In the genomic region with DNA sequence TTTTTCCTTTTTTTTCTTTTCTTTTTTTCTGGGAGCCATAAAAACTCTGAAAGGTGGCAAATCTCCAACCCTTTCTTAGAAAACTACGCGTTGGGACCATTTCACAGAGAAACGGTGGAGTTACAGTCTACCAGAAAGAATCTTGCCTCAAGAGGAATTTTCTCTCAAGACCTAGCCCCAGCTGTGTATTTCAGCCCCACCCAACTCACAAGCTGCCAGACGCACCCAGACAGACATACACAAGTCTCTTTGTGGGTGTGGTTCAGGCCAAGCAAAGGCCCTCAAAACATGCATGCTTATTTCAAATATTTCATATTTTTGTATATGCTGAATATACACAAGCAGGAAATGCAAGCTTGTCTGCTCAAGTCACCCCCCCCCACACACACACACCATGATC, we compare ENCODE assay signal across 20 mouse cellular contexts. TPM values are rescaled to one million over a fixed set of nuclear protein-coding genes. Genes with fewer than 3 reads are reported as not detected.
DNase-seq lines count a peak whose midpoint lies in the region; ATAC-seq and TF ChIP-seq lines count a peak whose summit lies in the region.
"Had no signal": no experiment of that assay in that cellular context is flagged by ENCODE, and none has a peak within 500 bp of the region (broad histone marks: within the 10 kb centered on the region; RNA-seq: fewer than 3 reads in every experiment).

No protein-coding gene starts in this region.

- H3K27ac ChIP-seq in lung, postnatal 0 days (ENCODE audit: low read length) = 0 out of 2 replicates have a peak overlapping the region, but pooled peaks have one; percentile 26
- H3K27ac ChIP-seq in stomach, postnatal 0 days (replicated peaks) = peak overlapping the region; percentile 65; the same call in 1 of the 2 replicates
- H3K27ac ChIP-seq: intestine, embryonic 15.5 days; limb, embryonic 12.5 days; neural tube, embryonic 12.5 days had no signal

- no peaks in the 10 kb centered on the region for H3K9me3 ChIP-seq in lung, postnatal 0 days (ENCODE audit: low read length)
- no peaks in the 10 kb centered on the region for H3K9me3 ChIP-seq in stomach, postnatal 0 days (ENCODE audit: control insufficient read depth, low read length)
- H3K9me3 ChIP-seq: forebrain, embryonic 15.5 days; intestine, embryonic 15.5 days; neural tube, embryonic 12.5 days had no signal

- TF ChIP-seq POLR2A in lung, adult 2 months (IDR thresholded peaks at IDR 0.05; ENCODE audit: borderline replicate concordance, extremely low read depth, low read depth, low read length) = no peak

- H3K9ac ChIP-seq in lung, postnatal 0 days (replicated peaks; ENCODE audit: low read depth) = no peak overlapping the region
- H3K9ac ChIP-seq in stomach, postnatal 0 days (ENCODE audit: low read length) = no peak overlapping the region
- H3K9ac ChIP-seq: forebrain, embryonic 15.5 days; intestine, embryonic 15.5 days; limb, embryonic 12.5 days; neural tube, embryonic 12.5 days had no signal

- no peak; the same call in 1 of the 2 replicates for TF ChIP-seq EP300 in lung, postnatal 0 days (IDR thresholded peaks at IDR 0.05)
- no peak for TF ChIP-seq EP300 in stomach, postnatal 0 days (optimal IDR thresholded peaks at IDR 0.05)

- WGBS in lung, postnatal 0 days = 47% methylated on average over 4 of the region's 4 CpGs
- 44% methylated on average over 4 of the region's 4 CpGs for WGBS in lung, adult 2 months
- 20% methylated on average over 4 of the region's 4 CpGs for WGBS in stomach, postnatal 0 days

- H3K4me1 ChIP-seq in lung, postnatal 0 days (ENCODE audit: insufficient read depth, low read depth, low read length) = no peaks in the 10 kb centered on the region
- H3K4me1 ChIP-seq in lung, adult 2 months (ENCODE audit: control insufficient read depth, insufficient read depth, low read length) = no peaks in the 10 kb centered on the region; the same call in 1 of the 2 replicates
- H3K4me1 ChIP-seq in stomach, postnatal 0 days (replicated peaks; ENCODE audit: control insufficient read depth, insufficient read depth) = peaks cover 7% of the 10 kb centered on the region; the same call in 1 of the 2 replicates

- ATAC-seq in lung, postnatal 0 days = peak; percentile 65
- ATAC-seq in stomach, postnatal 0 days (ENCODE audit: low FRiP score, low TSS enrichment) = no peak
- ATAC-seq: forebrain, embryonic 15.5 days; intestine, embryonic 15.5 days had no signal

- DNase-seq in heart, adult 18-20 months = peak; percentile 59 to 69
- DNase-seq in heart, postnatal 36 days = no peak
- peak; percentile 40 for DNase-seq in lung, postnatal 0 days (ENCODE audit: low spot score)
- no peak for DNase-seq in lung, adult 2 months
- peak; percentile 69 for DNase-seq in gastrocnemius, postnatal 25 days
- DNase-seq in stomach, postnatal 0 days (ENCODE audit: low spot score) = no peak
- no peak for DNase-seq in adrenal gland, postnatal 25 days
- no peak for DNase-seq in testis, postnatal 10 days (ENCODE audit: low spot score)
- DNase-seq: adrenal gland, postnatal 36 days; cerebellum, postnatal 14 days; kidney, postnatal 10 days; midbrain, embryonic 14.5 days; right cerebral cortex, postnatal 4 days; thymus, postnatal 4 days had no signal

- no peak for TF ChIP-seq CTCF in lung, postnatal 0 days (IDR thresholded peaks at IDR 0.05)
- no peak for TF ChIP-seq CTCF in lung, adult 2 months (IDR thresholded peaks at IDR 0.05; ENCODE audit: insufficient read depth, low read length)
- TF ChIP-seq CTCF in stomach, postnatal 0 days (IDR thresholded peaks at IDR 0.05; ENCODE audit: low read depth) = no peak

- no peaks in the 10 kb centered on the region for H3K36me3 ChIP-seq in lung, postnatal 0 days (ENCODE audit: insufficient read depth, low read length)
- H3K36me3 ChIP-seq in stomach, postnatal 0 days (ENCODE audit: control insufficient read depth, insufficient read depth, low read length) = no peaks in the 10 kb centered on the region
- H3K36me3 ChIP-seq: forebrain, embryonic 15.5 days; intestine, embryonic 15.5 days; limb, embryonic 12.5 days; neural tube, embryonic 12.5 days had no signal

- H3K4me3 ChIP-seq in lung, postnatal 0 days (ENCODE audit: low read depth, low read length) = no peak overlapping the region
- H3K4me3 ChIP-seq in lung, adult 2 months (replicated peaks; ENCODE audit: extremely low read depth, low read depth, low read length) = no peak overlapping the region
- H3K4me3 ChIP-seq in stomach, postnatal 0 days (ENCODE audit: low read depth, low read length) = no peak overlapping the region
- H3K4me3 ChIP-seq: forebrain, embryonic 15.5 days; intestine, embryonic 15.5 days; limb, embryonic 12.5 days; neural tube, embryonic 12.5 days had no signal

- H3K4me2 ChIP-seq in lung, postnatal 0 days (replicated peaks; ENCODE audit: low read depth, low read length) = no peak overlapping the region
- H3K4me2 ChIP-seq in stomach, postnatal 0 days (replicated peaks; ENCODE audit: low read depth) = no peak overlapping the region
- H3K4me2 ChIP-seq: forebrain, embryonic 15.5 days; intestine, embryonic 15.5 days; limb, embryonic 12.5 days; neural tube, embryonic 12.5 days had no signal

- intact Hi-C loops in heart, postnatal 36 days (cut with DNase I) = no loop called here

- no peaks in the 10 kb centered on the region for H3K27me3 ChIP-seq in lung, postnatal 0 days (replicated peaks; ENCODE audit: insufficient read depth, low read length)
- no peaks in the 10 kb centered on the region for H3K27me3 ChIP-seq in stomach, postnatal 0 days (ENCODE audit: control insufficient read depth, insufficient read depth, low read length)
- H3K27me3 ChIP-seq: forebrain, embryonic 15.5 days; intestine, embryonic 15.5 days; limb, embryonic 12.5 days; neural tube, embryonic 12.5 days had no signal

RNA-seq across cellular contexts. Expression of a gene that starts 29.6 kb away (rescaled TPM):
- total RNA-seq in heart, adult 18-20 months (2021) = 10 to 100 TPM in 1 of 2 experiments, 1 to 10 TPM in 1; 8.8 to 10.5 TPM
- 10 to 100 TPM; 15.3 to 20.8 TPM for total RNA-seq in heart, postnatal 36 days (2021)
- 2.0 and 2.3 TPM in 2 replicates for polyA plus RNA-seq in lung, postnatal 0 days (2015; fragmentation: Nextera tagmentation; extraction: Ambion mirVana)
- polyA plus RNA-seq in lung, adult 2 months (2012; rRNA removed) = 5.2 and 7.1 TPM in 2 replicates
- 10 to 100 TPM; 15.8 to 18.2 TPM for total RNA-seq in gastrocnemius, postnatal 25 days (2021)
- 3.4 and 4.1 TPM in 2 replicates for polyA plus RNA-seq in stomach, postnatal 0 days (2015; fragmentation: Nextera tagmentation; extraction: Ambion mirVana)
- total RNA-seq in adrenal gland, postnatal 25 days (2021) = 1.5 and 1.9 TPM in 2 replicates
- total RNA-seq: ES-E14 had no signal

RNA-seq across cellular contexts. Expression of a gene that starts 57.5 kb away (rescaled TPM):
- total RNA-seq in heart, adult 18-20 months (2021) = not detected
- total RNA-seq in heart, postnatal 36 days (2021) = not detected
- 3.0 and 4.9 TPM in 2 replicates for polyA plus RNA-seq in lung, postnatal 0 days (2015; fragmentation: Nextera tagmentation; extraction: Ambion mirVana)
- polyA plus RNA-seq in lung, adult 2 months (2012; rRNA removed) = 0.91 and 1.5 TPM in 2 replicates
- not detected for total RNA-seq in gastrocnemius, postnatal 25 days (2021)
- 0.27 and 0.61 TPM in 2 replicates for polyA plus RNA-seq in stomach, postnatal 0 days (2015; fragmentation: Nextera tagmentation; extraction: Ambion mirVana)
- not detected in 2 replicates for total RNA-seq in adrenal gland, postnatal 25 days (2021)
- total RNA-seq: adrenal gland, postnatal 36 days; gastrocnemius, postnatal 36 days had no signal

Comparison
In these comparisons a context has a peak if more than half of its experiments do, and no peak if none do; other contexts are left out.
1. DNase-seq: peak in heart, adult 18-20 months (2 of 2), lung, postnatal 0 days (single experiment) and gastrocnemius, postnatal 25 days (single experiment); none in heart, postnatal 36 days (0 of 2), lung, adult 2 months (single experiment), stomach, postnatal 0 days (single experiment), adrenal gland, postnatal 25 days (single experiment) and testis, postnatal 10 days (single experiment).